Mouse (Mus musculus): ENCODE results near the gene Il1r1. TPM values are rescaled to one million over a fixed set of nuclear protein-coding genes. Genes with fewer than 3 reads are reported as not detected.

Gene Il1r1
- total and polyA plus RNA-seq, 3 experiments: 1.4 to 3.1 TPM; not detected in 1

DNA sequence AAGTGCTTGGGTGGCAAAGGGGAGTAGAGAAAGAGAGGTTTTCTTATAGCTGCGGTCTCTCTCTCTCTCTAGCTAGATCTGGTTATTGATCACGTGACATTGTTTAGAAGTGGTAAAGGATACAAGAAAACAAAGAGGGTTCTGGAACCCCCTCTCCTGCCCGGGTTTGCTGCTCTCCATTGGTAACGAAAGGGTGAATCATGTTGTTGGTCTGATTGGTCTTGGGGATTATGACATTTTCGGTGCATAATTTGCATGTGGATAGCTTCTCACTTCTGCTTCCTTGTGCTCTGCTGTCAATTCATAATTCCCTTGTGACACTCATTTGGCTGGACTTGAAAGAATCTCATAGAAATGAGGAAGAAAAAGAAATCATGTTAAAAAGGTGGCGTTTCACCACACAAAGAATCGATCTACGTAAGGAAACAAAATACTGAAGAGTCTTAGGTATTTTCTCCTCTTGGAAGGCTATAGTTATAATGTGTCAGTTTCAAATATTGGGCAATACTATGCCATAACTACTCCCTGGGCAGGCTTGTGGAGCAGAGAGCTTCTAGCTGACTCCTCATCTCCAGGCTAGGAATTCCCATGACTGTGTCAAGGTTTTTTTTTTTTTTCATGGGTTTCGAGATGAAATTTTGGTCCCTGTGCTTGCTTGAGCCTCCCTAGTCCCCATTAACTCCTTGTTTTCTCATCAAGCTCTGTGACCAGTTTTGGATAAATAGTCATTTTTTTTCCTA is 15.6 kb downstream of the Il1r1 start:
- H3K27me3 ChIP-seq (ENCODE audit: control insufficient read depth in 1 of 2, insufficient read depth in 2 of 2, low read length in 2 of 2): no peaks in the 10 kb centered on the region
- no peaks in the 10 kb centered on the region for H3K79me2 ChIP-seq (ENCODE audit: control insufficient read depth, insufficient read depth, low read length, poor library complexity)
- H3K9me3 ChIP-seq (replicated peaks; ENCODE audit: insufficient read depth, low read length): no peaks in the 10 kb centered on the region
- H3K9ac ChIP-seq (ENCODE audit: control insufficient read depth, low read depth, low read length, poor library complexity, severe bottlenecking): no peak overlapping the region
- TF ChIP-seq POLR2A (IDR thresholded peaks at IDR 0.05; ENCODE audit: control insufficient read depth in 1 of 2, insufficient read depth in 1 of 2, low read depth in 1 of 2, low read length in 2 of 2, poor library complexity in 1 of 2): no peak
- no peak for TF ChIP-seq GABPA (IDR thresholded peaks at IDR 0.05; ENCODE audit: low read depth, low read length)
- no peak for TF ChIP-seq GATA1 (IDR thresholded peaks at IDR 0.05; ENCODE audit: low read depth, low read length)
- no peak for TF ChIP-seq TBP (IDR thresholded peaks at IDR 0.05; ENCODE audit: low read depth, low read length)
- TF ChIP-seq KAT2A (conservative IDR thresholded peaks at IDR 0.05; ENCODE audit: low read depth, low read length): no peak
- no peak for TF ChIP-seq ETS1 (IDR thresholded peaks at IDR 0.05; ENCODE audit: low read depth, low read length)
- no peak for TF ChIP-seq RCOR1 (IDR thresholded peaks at IDR 0.05; ENCODE audit: low read depth, low read length)
- no peak for TF ChIP-seq UBTF (IDR thresholded peaks at IDR 0.05; ENCODE audit: borderline replicate concordance, insufficient read depth, low read depth, low read length)
- TF ChIP-seq RAD21 (IDR thresholded peaks at IDR 0.05; ENCODE audit: low read depth, low read length): no peak
- TF ChIP-seq EP300 (IDR thresholded peaks at IDR 0.05; ENCODE audit: low read depth in 1 of 2, low read length in 2 of 2): no peak
- no peak for TF ChIP-seq MEF2A (IDR thresholded peaks at IDR 0.05; ENCODE audit: extremely low read depth, insufficient replicate concordance, low read depth, low read length, poor library complexity, severe bottlenecking)
- TF ChIP-seq MYB (IDR thresholded peaks at IDR 0.05; ENCODE audit: low read depth, low read length): no peak
- no peak for TF ChIP-seq ZKSCAN1 (IDR thresholded peaks at IDR 0.05; ENCODE audit: low read depth, low read length)
- TF ChIP-seq ELF1 (IDR thresholded peaks at IDR 0.05; ENCODE audit: low read depth, low read length): no peak
- TF ChIP-seq USF2 (IDR thresholded peaks at IDR 0.05; ENCODE audit: borderline replicate concordance in 1 of 2, insufficient read depth in 1 of 2, low read depth in 1 of 2, low read length in 2 of 2): no peak
- no peak for TF ChIP-seq ZNF384 (IDR thresholded peaks at IDR 0.05; ENCODE audit: low read depth, low read length)
- no peak for TF ChIP-seq ZMIZ1 (IDR thresholded peaks at IDR 0.05; ENCODE audit: low read depth, low read length)
- no peaks in the 10 kb centered on the region for H3K4me1 ChIP-seq (ENCODE audit: control insufficient read depth in 1 of 2, insufficient read depth in 2 of 2, low read length in 2 of 2)
- no peak overlapping the region for H3K4me3 ChIP-seq (ENCODE audit: control insufficient read depth in 1 of 2, insufficient read depth in 1 of 2, low read depth in 2 of 2, low read length in 2 of 2)
- no peak for DNase-seq (ENCODE audit: low read depth, low spot score)
- peaks cover 0 to 3% of the 10 kb centered on the region in 2 experiments; a peak in 1 of 4 replicates for H3K36me3 ChIP-seq (ENCODE audit: control insufficient read depth in 1 of 2, insufficient read depth in 2 of 2, low read length in 2 of 2)
- H3K27ac ChIP-seq (ENCODE audit: control insufficient read depth, low read depth, low read length): no peak overlapping the region

DNA sequence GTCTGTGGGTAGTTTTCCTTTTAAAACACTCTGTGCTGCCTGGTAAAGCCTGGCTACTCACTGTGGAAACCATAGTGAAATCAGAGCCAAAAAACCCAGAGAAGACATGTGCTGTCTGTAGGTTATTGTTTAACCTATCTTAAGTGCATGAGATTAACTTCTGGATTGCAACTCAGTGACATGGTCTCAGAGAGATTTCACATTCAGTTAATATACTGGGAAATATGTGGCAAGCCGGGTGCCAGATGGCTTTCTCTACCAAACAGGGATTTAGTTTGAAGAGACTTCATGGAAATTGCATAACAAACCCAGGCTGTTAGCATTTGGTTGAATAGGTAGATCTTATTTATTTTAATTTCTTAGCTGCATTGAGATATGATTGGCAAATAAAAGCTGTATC is 17.8 kb downstream of the Il1r1 start:
- no peak overlapping the region for H3K9ac ChIP-seq (ENCODE audit: control insufficient read depth, low read depth, low read length, poor library complexity, severe bottlenecking)
- DNase-seq (ENCODE audit: low read depth, low spot score): no peak
- no peaks in the 10 kb centered on the region for H3K4me1 ChIP-seq (ENCODE audit: control insufficient read depth in 1 of 2, insufficient read depth in 2 of 2, low read length in 2 of 2)
- H3K27ac ChIP-seq (ENCODE audit: control insufficient read depth, low read depth, low read length): no peak overlapping the region
- H3K9me3 ChIP-seq (replicated peaks; ENCODE audit: insufficient read depth, low read length): no peaks in the 10 kb centered on the region
- no peaks in the 10 kb centered on the region for H3K27me3 ChIP-seq (ENCODE audit: control insufficient read depth in 1 of 2, insufficient read depth in 2 of 2, low read length in 2 of 2)
- H3K79me2 ChIP-seq (ENCODE audit: control insufficient read depth, insufficient read depth, low read length, poor library complexity): no peaks in the 10 kb centered on the region
- peaks cover 0 to 3% of the 10 kb centered on the region in 2 experiments; a peak in 1 of 4 replicates for H3K36me3 ChIP-seq (ENCODE audit: control insufficient read depth in 1 of 2, insufficient read depth in 2 of 2, low read length in 2 of 2)
- no peak overlapping the region for H3K4me3 ChIP-seq (ENCODE audit: control insufficient read depth in 1 of 2, insufficient read depth in 1 of 2, low read depth in 2 of 2, low read length in 2 of 2)
- TF ChIP-seq CTCF (IDR thresholded peaks at IDR 0.05 in 2 of 3, conservative IDR thresholded peaks at IDR 0.05 in 1 of 3; ENCODE audit: control insufficient read depth in 1 of 3, insufficient read depth in 1 of 3, low read depth in 2 of 3, low read length in 3 of 3, poor library complexity in 1 of 3, severe bottlenecking in 1 of 3) (no peak), TCF12 (IDR thresholded peaks at IDR 0.05; ENCODE audit: low read depth, low read length) (no peak), ETS1 (IDR thresholded peaks at IDR 0.05; ENCODE audit: low read depth, low read length) (no peak), MAZ (IDR thresholded peaks at IDR 0.05; ENCODE audit: low read depth, low read length) (no peak), ZMIZ1 (IDR thresholded peaks at IDR 0.05; ENCODE audit: low read depth, low read length) (no peak), GATA1 (IDR thresholded peaks at IDR 0.05; ENCODE audit: low read depth, low read length) (no peak), SIN3A (IDR thresholded peaks at IDR 0.05; ENCODE audit: low read length) (no peak), MEF2A (IDR thresholded peaks at IDR 0.05; ENCODE audit: extremely low read depth, insufficient replicate concordance, low read depth, low read length, poor library complexity, severe bottlenecking) (no peak), NELFE (IDR thresholded peaks at IDR 0.05; ENCODE audit: low read depth, low read length) (no peak), E2F4 (IDR thresholded peaks at IDR 0.05; ENCODE audit: borderline replicate concordance, low read depth, low read length) (no peak), POLR2AphosphoS2 (IDR thresholded peaks at IDR 0.05; ENCODE audit: low read length) (no peak), JUND (IDR thresholded peaks at IDR 0.05; ENCODE audit: low read depth, low read length) (no peak), GABPA (IDR thresholded peaks at IDR 0.05; ENCODE audit: low read depth, low read length) (no peak), KAT2A (conservative IDR thresholded peaks at IDR 0.05; ENCODE audit: low read depth, low read length) (no peak), TAL1 (IDR thresholded peaks at IDR 0.05; ENCODE audit: low read length) (no peak), CHD1 (IDR thresholded peaks at IDR 0.05; ENCODE audit: low read depth, low read length) (no peak), ZNF384 (IDR thresholded peaks at IDR 0.05; ENCODE audit: low read depth, low read length) (no peak)

All from MEL (cell line).